Mouse (Mus musculus): ENCODE data around the gene Lrrc28. TPM values are rescaled to one million over a fixed set of nuclear protein-coding genes. Genes with fewer than 3 reads are reported as not detected.

The Lrrc28 gene
- polyA plus RNA-seq, 1 experiment = 38.7 TPM

- WGBS = 51% methylated on average over 7 of the region's 7 CpGs
- H3K27ac ChIP-seq (ENCODE audit: insufficient read depth, low read length) = no peak overlapping the region
- TF ChIP-seq POLR2A (IDR thresholded peaks at IDR 0.05; ENCODE audit: borderline replicate concordance, insufficient read depth, low read length) (no peak), CTCF (IDR thresholded peaks at IDR 0.05; ENCODE audit: borderline replicate concordance, insufficient read depth, low read depth, low read length) (no peak)
- no peaks in the 10 kb centered on the region for H3K27me3 ChIP-seq (ENCODE audit: control insufficient read depth, insufficient read depth, low read length)
- no peak overlapping the region for H3K4me3 ChIP-seq (replicated peaks; ENCODE audit: insufficient read depth, low read depth, low read length)
- peak; percentile 74 to 87 for DNase-seq
- H3K4me1 ChIP-seq (ENCODE audit: control insufficient read depth, insufficient read depth, low read length) = peaks cover 17% of the 10 kb centered on the region
Measured at GRCm38 (mm10) chr7:67499516-67499915, 145.6 kb downstream of the Lrrc28 start.

- TF ChIP-seq POLR2A (IDR thresholded peaks at IDR 0.05; ENCODE audit: borderline replicate concordance, insufficient read depth, low read length) (no peak), CTCF (IDR thresholded peaks at IDR 0.05; ENCODE audit: borderline replicate concordance, insufficient read depth, low read depth, low read length) (no peak)
- WGBS = 82% methylated on average over 9 of the region's 9 CpGs
- H3K27me3 ChIP-seq (ENCODE audit: control insufficient read depth, insufficient read depth, low read length) = no peaks in the 10 kb centered on the region
Measured at GRCm38 (mm10) chr7:67493795-67494687, 151.0 kb downstream of the Lrrc28 start.

GRCm38 (mm10) chr7:67487889-67488411, 157.1 kb downstream of the Lrrc28 start:
- peak; percentile 97 for DNase-seq
- 5% methylated on average over 10 of the region's 10 CpGs for WGBS
- H3K4me1 ChIP-seq (ENCODE audit: control insufficient read depth, insufficient read depth, low read length) = peaks cover 35% of the 10 kb centered on the region
- no peaks in the 10 kb centered on the region for H3K27me3 ChIP-seq (ENCODE audit: control insufficient read depth, insufficient read depth, low read length)
- TF ChIP-seq CTCF (IDR thresholded peaks at IDR 0.05; ENCODE audit: borderline replicate concordance, insufficient read depth, low read depth, low read length) = no peak
- TF ChIP-seq POLR2A (IDR thresholded peaks at IDR 0.05; ENCODE audit: borderline replicate concordance, insufficient read depth, low read length) = no peak
- H3K27ac ChIP-seq (ENCODE audit: insufficient read depth, low read length) = peak overlapping the region; percentile 77
- no peak overlapping the region for H3K4me3 ChIP-seq (replicated peaks; ENCODE audit: insufficient read depth, low read depth, low read length)

More at GRCm38 (mm10) chr7:67493795-67494687, 151.0 kb downstream of the Lrrc28 start:
- peaks cover 4% of the 10 kb centered on the region for H3K4me1 ChIP-seq (ENCODE audit: control insufficient read depth, insufficient read depth, low read length)
- DNase-seq = no peak
- no peak overlapping the region for H3K27ac ChIP-seq (ENCODE audit: insufficient read depth, low read length)
- H3K4me3 ChIP-seq (replicated peaks; ENCODE audit: insufficient read depth, low read depth, low read length) = no peak overlapping the region

- H3K27ac ChIP-seq (ENCODE audit: insufficient read depth, low read length) = peak overlapping the region; percentile 27
- TF ChIP-seq CTCF (IDR thresholded peaks at IDR 0.05; ENCODE audit: borderline replicate concordance, insufficient read depth, low read depth, low read length) (no peak), POLR2A (IDR thresholded peaks at IDR 0.05; ENCODE audit: borderline replicate concordance, insufficient read depth, low read length) (no peak)
- peak; percentile 82 to 84 for DNase-seq
- 19% methylated on average over 15 of the region's 15 CpGs for WGBS
- peaks cover 43% of the 10 kb centered on the region for H3K4me1 ChIP-seq (ENCODE audit: control insufficient read depth, insufficient read depth, low read length)
- no peak overlapping the region for H3K4me3 ChIP-seq (replicated peaks; ENCODE audit: insufficient read depth, low read depth, low read length)
- H3K27me3 ChIP-seq (ENCODE audit: control insufficient read depth, insufficient read depth, low read length) = no peaks in the 10 kb centered on the region
Measured at GRCm38 (mm10) chr7:67486925-67487760, 157.9 kb downstream of the Lrrc28 start.

- WGBS = 29% methylated on average over 5 of the region's 5 CpGs
- no peak for DNase-seq
- TF ChIP-seq CTCF (IDR thresholded peaks at IDR 0.05; ENCODE audit: borderline replicate concordance, insufficient read depth, low read depth, low read length) = no peak
- no peak for TF ChIP-seq POLR2A (IDR thresholded peaks at IDR 0.05; ENCODE audit: borderline replicate concordance, insufficient read depth, low read length)
- peaks cover 45% of the 10 kb centered on the region for H3K4me1 ChIP-seq (ENCODE audit: control insufficient read depth, insufficient read depth, low read length)
- H3K4me3 ChIP-seq (replicated peaks; ENCODE audit: insufficient read depth, low read depth, low read length) = no peak overlapping the region
- no peak overlapping the region for H3K27ac ChIP-seq (ENCODE audit: insufficient read depth, low read length)
- H3K27me3 ChIP-seq (ENCODE audit: control insufficient read depth, insufficient read depth, low read length) = no peaks in the 10 kb centered on the region
Measured at GRCm38 (mm10) chr7:67486417-67486816, 158.7 kb downstream of the Lrrc28 start.

DNA sequence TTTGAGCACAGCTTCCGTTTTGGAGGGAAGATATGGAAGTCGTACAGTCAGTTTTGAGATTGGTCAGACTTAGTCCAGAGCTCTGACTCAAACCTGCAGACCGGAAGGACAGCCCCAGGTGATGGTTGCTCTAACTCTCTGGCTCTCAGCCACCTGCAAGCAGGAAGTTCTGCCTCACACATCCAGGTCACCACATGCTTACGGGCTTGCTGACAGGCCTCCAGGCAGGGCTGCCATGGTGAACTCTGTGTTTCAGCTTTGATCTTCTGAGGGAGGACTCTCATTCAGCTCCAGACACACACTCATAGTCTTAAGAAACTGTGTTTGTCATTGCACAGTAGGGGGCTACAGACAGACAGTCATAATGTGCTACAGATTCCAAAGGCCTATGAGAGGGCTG, 161.4 kb downstream of the Lrrc28 start:
- no peak for DNase-seq
- Histone ChIP-seq H3K4me1 (ENCODE audit: control insufficient read depth, insufficient read depth, low read length) (peaks cover 40% of the 10 kb centered on the region), H3K27ac (ENCODE audit: insufficient read depth, low read length) (no peak overlapping the region), H3K27me3 (ENCODE audit: control insufficient read depth, insufficient read depth, low read length) (no peaks in the 10 kb centered on the region), H3K4me3 (replicated peaks; ENCODE audit: insufficient read depth, low read depth, low read length) (no peak overlapping the region)
- 79% methylated on average over 4 of the region's 4 CpGs for WGBS
- TF ChIP-seq CTCF (IDR thresholded peaks at IDR 0.05; ENCODE audit: borderline replicate concordance, insufficient read depth, low read depth, low read length) (no peak), POLR2A (IDR thresholded peaks at IDR 0.05; ENCODE audit: borderline replicate concordance, insufficient read depth, low read length) (no peak)

- TF ChIP-seq POLR2A (IDR thresholded peaks at IDR 0.05; ENCODE audit: borderline replicate concordance, insufficient read depth, low read length) (no peak), CTCF (IDR thresholded peaks at IDR 0.05; ENCODE audit: borderline replicate concordance, insufficient read depth, low read depth, low read length) (no peak)
- DNase-seq = no peak
- WGBS = 64% methylated on average over 17 of the region's 17 CpGs
- Histone ChIP-seq H3K27ac (ENCODE audit: insufficient read depth, low read length) (no peak overlapping the region), H3K27me3 (ENCODE audit: control insufficient read depth, insufficient read depth, low read length) (no peaks in the 10 kb centered on the region), H3K4me3 (replicated peaks; ENCODE audit: insufficient read depth, low read depth, low read length) (no peak overlapping the region), H3K4me1 (ENCODE audit: control insufficient read depth, insufficient read depth, low read length) (peaks cover 15% of the 10 kb centered on the region)
Measured at GRCm38 (mm10) chr7:67479576-67480413, 165.3 kb downstream of the Lrrc28 start.
